Mouse (Mus musculus): ENCODE measurements around the gene Cep112. TPM values are rescaled to one million over a fixed set of nuclear protein-coding genes. Genes with fewer than 3 reads are reported as not detected.

Cep112 gene
- polyA plus RNA-seq, 1 experiment from 2014 or later = 10.1 TPM

GRCm38 (mm10) chr11:108464715-108465301 lies 39.8 kb downstream of the Cep112 start:
- no peak for DNase-seq (ENCODE audit: low spot score)
- 0 out of 2 replicates have a peak, but pooled peaks cover 4% of the 10 kb centered on the region for H3K36me3 ChIP-seq
- H3K27me3 ChIP-seq (ENCODE audit: insufficient read depth, poor library complexity, severe bottlenecking) = no peaks in the 10 kb centered on the region
- no peaks in the 10 kb centered on the region for H3K4me1 ChIP-seq (replicated peaks)
- WGBS = 92% methylated on average over 4 of the region's 4 CpGs
- H3K9me3 ChIP-seq = no peaks in the 10 kb centered on the region
- no peak overlapping the region for H3K4me3 ChIP-seq
- H3K27ac ChIP-seq = no peak overlapping the region

GRCm38 (mm10) chr11:108475738-108476137 lies 50.7 kb downstream of the Cep112 start:
- Histone ChIP-seq H3K4me3 (no peak overlapping the region), H3K27ac (no peak overlapping the region), H3K36me3 (peaks cover 6% of the 10 kb centered on the region), H3K27me3 (ENCODE audit: insufficient read depth, poor library complexity, severe bottlenecking) (no peaks in the 10 kb centered on the region), H3K4me1 (replicated peaks) (no peaks in the 10 kb centered on the region), H3K9me3 (no peaks in the 10 kb centered on the region)
- WGBS = 63% methylated on average over 7 of the region's 7 CpGs
- DNase-seq (ENCODE audit: low spot score) = no peak

GRCm38 (mm10) chr11:108476226-108476625 lies 51.2 kb downstream of the Cep112 start:
- H3K4me1 ChIP-seq (replicated peaks) = no peaks in the 10 kb centered on the region
- WGBS = 79% methylated on average over 1 of the region's 1 CpGs
- H3K4me3 ChIP-seq = no peak overlapping the region
- H3K9me3 ChIP-seq = no peaks in the 10 kb centered on the region
- no peaks in the 10 kb centered on the region for H3K27me3 ChIP-seq (ENCODE audit: insufficient read depth, poor library complexity, severe bottlenecking)
- DNase-seq (ENCODE audit: low spot score) = no peak
- H3K36me3 ChIP-seq = peaks cover 6% of the 10 kb centered on the region
- no peak overlapping the region for H3K27ac ChIP-seq

GRCm38 (mm10) chr11:108483976-108484375 lies 59.0 kb downstream of the Cep112 start:
- no peak overlapping the region for H3K27ac ChIP-seq
- H3K27me3 ChIP-seq (ENCODE audit: insufficient read depth, poor library complexity, severe bottlenecking) = no peaks in the 10 kb centered on the region
- no peak overlapping the region for H3K4me3 ChIP-seq
- DNase-seq (ENCODE audit: low spot score) = no peak
- H3K9me3 ChIP-seq = no peaks in the 10 kb centered on the region
- WGBS = 77% methylated on average over 4 of the region's 4 CpGs
- H3K36me3 ChIP-seq = no peaks in the 10 kb centered on the region
- H3K4me1 ChIP-seq (replicated peaks) = peaks cover 8% of the 10 kb centered on the region; the same call in 1 of the 2 replicates

- no peak for DNase-seq (ENCODE audit: low spot score)
- H3K36me3 ChIP-seq = no peaks in the 10 kb centered on the region
- H3K9me3 ChIP-seq = no peaks in the 10 kb centered on the region
- H3K4me1 ChIP-seq (replicated peaks) = peaks cover 3% of the 10 kb centered on the region; the same call in 1 of the 2 replicates
- no peak overlapping the region for H3K27ac ChIP-seq
- no peak overlapping the region for H3K4me3 ChIP-seq
- no peaks in the 10 kb centered on the region for H3K27me3 ChIP-seq (ENCODE audit: insufficient read depth, poor library complexity, severe bottlenecking)
- 86% methylated on average over 2 of the region's 2 CpGs for WGBS
Observed at GRCm38 (mm10) chr11:108488256-108488655, 63.3 kb downstream of the Cep112 start.

- 0 out of 2 replicates have a peak, but pooled peaks cover under 1% of the 10 kb centered on the region for H3K4me1 ChIP-seq (replicated peaks)
- WGBS = 90% methylated on average over 4 of the region's 4 CpGs
- H3K27me3 ChIP-seq (ENCODE audit: insufficient read depth, poor library complexity, severe bottlenecking) = no peaks in the 10 kb centered on the region
- H3K9me3 ChIP-seq = no peaks in the 10 kb centered on the region
- no peak overlapping the region for H3K27ac ChIP-seq
- no peaks in the 10 kb centered on the region for H3K36me3 ChIP-seq
- no peak for DNase-seq (ENCODE audit: low spot score)
- no peak overlapping the region for H3K4me3 ChIP-seq
Observed at GRCm38 (mm10) chr11:108489863-108490262, 64.9 kb downstream of the Cep112 start.

GRCm38 (mm10) chr11:108508190-108508589 lies 83.2 kb downstream of the Cep112 start:
- H3K27me3 ChIP-seq (ENCODE audit: insufficient read depth, poor library complexity, severe bottlenecking) = no peaks in the 10 kb centered on the region
- 95% methylated on average over 5 of the region's 5 CpGs for WGBS
- no peaks in the 10 kb centered on the region for H3K9me3 ChIP-seq
- no peak for DNase-seq (ENCODE audit: low spot score)
- H3K4me1 ChIP-seq (replicated peaks) = no peaks in the 10 kb centered on the region
- no peaks in the 10 kb centered on the region for H3K36me3 ChIP-seq
- no peak overlapping the region for H3K4me3 ChIP-seq
- no peak overlapping the region for H3K27ac ChIP-seq

GRCm38 (mm10) chr11:108527725-108528363 lies 102.9 kb downstream of the Cep112 start:
- Histone ChIP-seq H3K27ac (no peak overlapping the region), H3K4me3 (no peak overlapping the region), H3K36me3 (no peaks in the 10 kb centered on the region), H3K9me3 (no peaks in the 10 kb centered on the region), H3K4me1 (replicated peaks) (peaks cover 7% of the 10 kb centered on the region; the same call in 1 of the 2 replicates), H3K27me3 (ENCODE audit: insufficient read depth, poor library complexity, severe bottlenecking) (no peaks in the 10 kb centered on the region)
- DNase-seq (ENCODE audit: low spot score) = no peak
- 77% methylated on average over 5 of the region's 5 CpGs for WGBS

GRCm38 (mm10) chr11:108532901-108533300 lies 107.9 kb downstream of the Cep112 start:
- Histone ChIP-seq H3K36me3 (no peaks in the 10 kb centered on the region), H3K4me3 (no peak overlapping the region), H3K27me3 (ENCODE audit: insufficient read depth, poor library complexity, severe bottlenecking) (no peaks in the 10 kb centered on the region), H3K27ac (no peak overlapping the region), H3K4me1 (replicated peaks) (0 out of 2 replicates have a peak, but pooled peaks cover under 1% of the 10 kb centered on the region), H3K9me3 (no peaks in the 10 kb centered on the region)
- DNase-seq (ENCODE audit: low spot score) = no peak
- 91% methylated on average over 1 of the region's 1 CpGs for WGBS

GRCm38 (mm10) chr11:108534014-108534413 lies 109.0 kb downstream of the Cep112 start:
- H3K27me3 ChIP-seq (ENCODE audit: insufficient read depth, poor library complexity, severe bottlenecking) = no peaks in the 10 kb centered on the region
- H3K36me3 ChIP-seq = no peaks in the 10 kb centered on the region
- no peaks in the 10 kb centered on the region for H3K9me3 ChIP-seq
- no peak overlapping the region for H3K27ac ChIP-seq
- 91% methylated on average over 3 of the region's 3 CpGs for WGBS
- no peak overlapping the region for H3K4me3 ChIP-seq
- H3K4me1 ChIP-seq (replicated peaks) = no peaks in the 10 kb centered on the region
- DNase-seq (ENCODE audit: low spot score) = no peak

- Histone ChIP-seq H3K9me3 (no peaks in the 10 kb centered on the region), H3K4me3 (no peak overlapping the region), H3K27ac (no peak overlapping the region), H3K27me3 (ENCODE audit: insufficient read depth, poor library complexity, severe bottlenecking) (no peaks in the 10 kb centered on the region), H3K36me3 (no peaks in the 10 kb centered on the region), H3K4me1 (replicated peaks) (peaks cover 11% of the 10 kb centered on the region)
- WGBS = 5% methylated on average over 4 of the region's 4 CpGs
- DNase-seq (ENCODE audit: low spot score) = peak; percentile 38
Observed at GRCm38 (mm10) chr11:108552997-108553622, 128.1 kb downstream of the Cep112 start.

GRCm38 (mm10) chr11:108553881-108554280 lies 128.9 kb downstream of the Cep112 start:
- whole genome bisulfite sequencing = 79% methylated on average over 1 of the region's 1 CpGs
- Histone ChIP-seq H3K27ac (no peak overlapping the region), H3K27me3 (ENCODE audit: insufficient read depth, poor library complexity, severe bottlenecking) (no peaks in the 10 kb centered on the region), H3K4me3 (no peak overlapping the region), H3K36me3 (no peaks in the 10 kb centered on the region), H3K4me1 (replicated peaks) (peaks cover 11% of the 10 kb centered on the region), H3K9me3 (no peaks in the 10 kb centered on the region)
- DNase-seq (ENCODE audit: low spot score) = no peak

GRCm38 (mm10) chr11:108558544-108558943 lies 133.6 kb downstream of the Cep112 start:
- DNase-seq (ENCODE audit: low spot score) = no peak
- 82% methylated on average over 4 of the region's 4 CpGs for WGBS
- H3K27ac ChIP-seq = no peak overlapping the region
- H3K9me3 ChIP-seq = no peaks in the 10 kb centered on the region
- peaks cover 11% of the 10 kb centered on the region for H3K4me1 ChIP-seq (replicated peaks)
- no peaks in the 10 kb centered on the region for H3K36me3 ChIP-seq
- no peaks in the 10 kb centered on the region for H3K27me3 ChIP-seq (ENCODE audit: insufficient read depth, poor library complexity, severe bottlenecking)
- H3K4me3 ChIP-seq = no peak overlapping the region

All from hindbrain, embryonic 10.5 days (tissue).